Mouse (Mus musculus) layer of hippocampus, postnatal 36 days (tissue): Measurements from ENCODE around the gene Cenps. TPM values are rescaled to one million over a fixed set of nuclear protein-coding genes. Genes with fewer than 3 reads are reported as not detected.

Experiments used
- DNase-seq, 2 experiments: peaks; one replicate each; pipeline ENCODE4 v3.0.0; 2022
- total RNA-seq, 2 experiments: library from RNA; stranded (reverse); gene quantifications; 2 replicates each; pipeline ENCODE4 v1.2.3; 2021

Gene Cenps
- total RNA-seq, 2 experiments from 2014 or later, result 25.8 to 27.8 TPM

DNA sequence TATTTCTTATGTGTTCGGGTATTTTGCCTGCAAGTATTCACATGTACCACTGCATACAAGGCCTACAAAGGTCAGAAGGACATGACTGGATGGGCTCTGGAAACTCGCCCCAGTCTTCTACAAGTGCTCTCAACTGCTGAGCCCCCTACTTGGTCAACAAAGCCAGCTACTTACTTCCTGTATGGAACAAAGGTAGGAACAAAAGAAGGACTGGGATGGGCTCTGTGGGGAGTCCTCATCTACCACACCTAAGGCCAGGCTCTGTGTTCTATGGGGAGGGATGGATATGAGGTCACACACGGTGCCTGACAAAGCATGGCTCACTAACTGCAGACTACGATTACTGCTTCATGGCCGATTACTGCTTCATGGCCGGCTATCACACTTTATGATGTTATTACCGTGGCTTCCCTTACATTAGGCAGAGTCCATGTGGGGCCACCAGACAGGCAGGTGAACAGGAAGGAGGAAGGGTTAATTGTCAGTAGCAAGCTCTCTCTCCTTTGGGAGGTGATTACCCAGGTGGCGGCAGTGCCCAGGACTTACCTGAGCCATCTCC lies 20.1 kb upstream of the Cenps start:
- DNase-seq, result no peak

DNA sequence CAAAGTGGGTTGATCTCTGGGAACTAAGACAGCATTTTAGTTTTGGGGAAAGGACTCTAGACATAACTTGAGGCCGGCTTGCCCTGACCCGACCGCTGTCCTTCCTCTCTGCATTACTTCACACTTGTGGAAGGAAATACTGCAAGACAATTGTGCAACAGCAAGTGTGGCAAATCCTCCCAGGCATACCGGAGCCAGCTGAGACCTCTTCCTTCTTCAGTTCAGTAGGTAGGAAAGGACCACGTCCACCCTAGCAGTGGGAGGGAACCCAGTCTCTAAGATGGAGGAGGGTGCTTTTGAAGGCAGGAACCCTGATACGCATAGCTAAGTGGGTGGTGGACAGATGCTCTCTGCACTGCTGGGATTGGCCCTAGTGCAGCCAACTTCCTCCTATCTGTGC lies 18.3 kb upstream of the Cenps start:
- DNase-seq, result no peak

DNA sequence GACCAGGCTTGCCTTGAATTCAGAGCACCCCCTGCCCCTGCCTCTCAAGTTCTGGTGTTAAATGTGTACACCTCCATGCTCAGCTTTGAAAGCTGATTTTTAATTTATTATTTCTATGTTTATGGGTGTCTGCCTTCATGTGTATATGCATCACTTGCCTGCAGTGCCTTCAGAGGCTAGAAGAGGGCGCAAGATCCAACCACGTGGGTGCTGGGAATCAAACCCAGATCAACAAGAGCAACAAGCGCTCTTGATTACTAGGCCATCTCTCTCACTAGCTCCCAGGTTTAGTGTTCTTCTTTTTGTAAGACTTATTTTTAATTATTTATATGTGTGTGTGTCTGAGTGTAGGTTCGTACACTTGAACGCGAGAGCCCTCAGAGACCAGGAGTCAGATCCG lies 17.4 kb upstream of the Cenps start:
- DNase-seq, result no peak

DNA sequence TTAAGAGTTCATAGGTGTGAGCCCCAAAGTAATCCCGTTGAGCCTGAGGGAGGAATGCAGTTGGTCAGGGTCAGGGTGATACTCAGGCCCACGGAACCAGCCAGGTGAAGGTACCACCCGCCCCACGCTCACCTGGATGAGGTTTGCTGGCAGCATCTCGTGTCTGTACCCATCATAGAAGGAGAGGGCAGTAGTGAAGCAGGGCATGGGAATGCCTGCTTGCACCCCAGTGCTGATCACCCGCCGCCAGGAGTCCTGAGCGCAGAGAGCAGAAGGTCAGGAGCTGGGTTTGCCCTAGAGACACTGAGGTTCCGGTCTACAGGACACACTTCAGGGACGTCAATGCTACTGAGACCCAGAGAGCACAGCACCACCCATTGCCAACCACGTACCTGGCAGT lies 13.3 kb upstream of the Cenps start:
- DNase-seq, result no peak

GRCm38 (mm10) chr4:149150256-149150655 lies 12.8 kb upstream of the Cenps start:
- DNase-seq, result no peak

DNA sequence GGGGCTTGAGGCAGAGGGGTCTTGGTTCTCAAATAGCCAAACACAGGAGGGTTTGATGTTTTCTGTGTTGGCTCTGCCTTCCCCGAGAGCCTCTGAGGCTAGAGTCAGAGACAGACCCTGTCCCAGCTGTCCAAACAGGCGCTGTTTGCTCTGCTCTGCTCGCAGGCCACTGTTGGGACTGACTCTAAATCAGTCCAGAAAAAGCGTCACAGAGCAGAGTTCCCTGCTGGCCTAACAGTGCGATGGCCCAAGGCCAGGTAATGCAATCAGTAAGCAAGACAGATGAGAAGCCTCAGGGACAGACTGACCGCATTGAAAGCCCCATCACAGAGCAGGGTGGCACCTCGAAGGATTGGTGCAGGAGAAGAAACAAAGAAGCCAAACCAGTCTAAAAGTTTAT lies 12.2 kb upstream of the Cenps start:
- DNase-seq, result no peak

DNA sequence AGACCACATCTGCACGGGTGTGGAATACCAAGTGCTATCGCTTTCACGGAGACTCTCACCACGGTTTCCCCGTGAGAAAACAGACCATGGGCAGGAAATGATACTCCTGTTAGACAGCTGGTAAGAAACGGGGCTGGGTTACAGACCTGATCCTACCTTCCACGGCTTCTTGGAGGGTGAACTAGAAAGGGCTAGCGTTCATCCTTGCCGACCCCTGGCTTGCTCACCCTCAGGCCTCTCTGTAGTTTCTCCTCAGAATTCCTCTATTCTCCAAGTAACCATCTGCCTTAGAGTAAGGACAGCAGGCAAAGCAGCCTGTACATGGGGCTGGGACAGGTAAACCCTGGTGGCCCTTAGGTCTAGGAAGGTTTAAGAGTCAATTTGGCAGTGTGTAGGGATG lies 11.8 kb upstream of the Cenps start:
- no peak for DNase-seq

DNA sequence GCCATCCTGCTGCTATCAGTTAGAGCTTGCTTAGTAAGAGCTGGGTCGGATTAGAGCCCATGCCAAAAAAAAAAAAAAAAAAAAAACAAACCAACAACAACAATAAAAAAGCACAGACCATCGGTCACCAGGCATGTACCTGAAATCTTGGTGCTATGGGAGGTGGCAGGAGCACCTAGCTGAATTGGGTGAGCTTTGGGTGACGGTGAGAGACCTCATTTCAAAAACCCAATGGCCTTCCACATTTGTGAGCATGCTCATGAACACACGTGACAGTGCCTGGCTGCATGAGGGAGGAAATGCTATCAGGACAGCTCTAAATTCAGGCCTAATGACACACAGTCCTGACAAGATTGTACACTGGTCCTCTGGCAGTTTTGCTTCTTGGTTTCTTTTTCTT lies 10.7 kb upstream of the Cenps start:
- no peak for DNase-seq

DNA sequence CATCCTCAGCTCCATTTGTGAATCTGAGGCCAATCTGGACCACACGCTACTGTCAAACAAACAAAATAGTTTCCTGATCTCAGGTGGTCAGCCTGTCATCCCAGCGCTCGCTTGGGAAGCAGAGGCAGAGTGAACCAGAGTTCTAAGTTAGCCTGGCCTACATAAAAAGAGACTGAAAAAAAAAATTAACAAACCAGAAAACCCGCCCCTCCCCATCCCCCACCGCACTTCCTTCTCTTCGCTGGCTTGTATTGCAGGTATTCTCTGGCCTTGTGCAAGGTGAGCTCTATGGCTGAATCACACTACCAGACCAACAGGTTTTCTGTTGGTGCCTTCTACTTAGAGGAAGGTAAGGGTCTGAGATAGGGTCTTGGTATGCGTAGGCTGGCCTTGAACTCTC lies 10.1 kb upstream of the Cenps start:
- no peak for DNase-seq

DNA sequence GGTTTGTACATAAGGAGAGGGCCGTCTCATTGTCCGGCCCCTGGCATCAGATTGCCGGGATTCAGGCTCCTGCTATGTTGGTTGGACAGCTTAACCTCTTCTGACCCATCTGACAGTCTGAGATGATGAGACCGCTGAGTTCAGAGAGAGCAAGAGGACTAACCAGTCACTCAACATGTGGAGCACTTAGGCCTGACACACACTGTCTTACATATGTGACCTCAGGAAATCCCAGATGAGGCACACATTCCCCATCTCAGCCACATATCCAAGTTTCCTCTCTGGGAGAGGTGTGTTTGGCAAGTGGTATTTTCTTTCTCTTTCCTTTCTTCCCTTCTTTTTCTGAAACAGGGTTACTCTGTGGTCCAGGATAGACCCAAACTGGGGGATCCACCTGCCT lies 7.7 kb upstream of the Cenps start:
- DNase-seq, result no peak

DNA sequence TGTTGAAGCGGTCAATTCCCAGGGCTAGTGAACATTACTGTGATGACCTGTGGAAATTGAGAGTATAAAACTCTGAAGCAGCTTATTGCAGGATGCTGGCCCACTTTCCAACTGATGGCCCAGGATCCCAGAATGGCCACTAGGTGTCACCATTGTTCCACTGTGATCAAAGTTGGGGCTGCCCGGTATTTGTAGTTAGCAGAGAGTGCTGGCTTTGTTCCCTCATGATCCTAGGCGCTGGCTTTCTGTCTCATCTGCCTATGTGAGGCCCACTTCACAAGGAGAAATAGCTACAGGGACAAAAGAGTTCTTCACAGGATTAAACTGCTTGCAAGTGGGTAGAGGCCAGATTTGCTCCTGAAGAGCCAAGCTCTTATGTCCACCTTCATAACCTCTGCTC lies 7.0 kb upstream of the Cenps start:
- DNase-seq, result peak; percentile 76 to 81

DNA sequence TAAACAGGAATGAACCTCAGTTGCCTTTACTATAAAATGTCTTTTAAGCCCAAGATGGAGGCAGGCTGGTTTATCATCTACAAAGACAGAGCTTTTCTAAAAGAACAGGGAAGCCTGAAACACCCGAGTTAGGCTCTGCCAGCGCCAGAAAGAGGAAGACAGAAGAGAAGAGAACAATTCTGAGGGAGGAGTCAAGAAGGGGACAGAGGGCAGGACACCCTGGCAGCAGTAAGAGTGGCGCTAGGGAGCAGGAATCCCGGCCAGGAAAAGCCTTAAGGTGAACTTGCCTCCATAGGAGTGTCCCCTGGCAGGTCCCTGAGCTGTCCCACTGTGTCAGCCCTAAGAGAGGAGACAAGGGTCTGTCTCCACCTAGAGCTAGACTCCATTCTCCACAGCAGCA lies 6.2 kb upstream of the Cenps start:
- DNase-seq, result no peak

DNA sequence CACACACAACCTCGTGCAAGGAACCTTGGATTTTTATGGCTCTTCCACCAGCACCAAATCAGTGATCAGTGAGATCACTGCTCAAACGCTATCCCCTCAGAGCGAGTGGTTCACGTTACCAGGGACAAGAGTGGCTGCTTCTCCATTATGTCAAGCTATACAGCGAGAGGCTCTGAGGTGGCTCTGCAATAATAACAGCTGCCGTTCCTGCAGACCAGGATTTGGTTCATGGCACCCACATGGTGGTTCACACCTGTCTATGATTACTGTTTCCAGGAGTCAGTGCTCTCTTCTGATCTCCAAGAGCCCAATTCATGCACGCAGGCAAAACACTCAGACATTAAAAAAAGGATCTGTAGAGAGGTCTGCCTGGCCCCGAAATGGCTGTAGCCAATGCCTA lies 1.1 kb upstream of the Cenps start:
- no peak for DNase-seq

DNA sequence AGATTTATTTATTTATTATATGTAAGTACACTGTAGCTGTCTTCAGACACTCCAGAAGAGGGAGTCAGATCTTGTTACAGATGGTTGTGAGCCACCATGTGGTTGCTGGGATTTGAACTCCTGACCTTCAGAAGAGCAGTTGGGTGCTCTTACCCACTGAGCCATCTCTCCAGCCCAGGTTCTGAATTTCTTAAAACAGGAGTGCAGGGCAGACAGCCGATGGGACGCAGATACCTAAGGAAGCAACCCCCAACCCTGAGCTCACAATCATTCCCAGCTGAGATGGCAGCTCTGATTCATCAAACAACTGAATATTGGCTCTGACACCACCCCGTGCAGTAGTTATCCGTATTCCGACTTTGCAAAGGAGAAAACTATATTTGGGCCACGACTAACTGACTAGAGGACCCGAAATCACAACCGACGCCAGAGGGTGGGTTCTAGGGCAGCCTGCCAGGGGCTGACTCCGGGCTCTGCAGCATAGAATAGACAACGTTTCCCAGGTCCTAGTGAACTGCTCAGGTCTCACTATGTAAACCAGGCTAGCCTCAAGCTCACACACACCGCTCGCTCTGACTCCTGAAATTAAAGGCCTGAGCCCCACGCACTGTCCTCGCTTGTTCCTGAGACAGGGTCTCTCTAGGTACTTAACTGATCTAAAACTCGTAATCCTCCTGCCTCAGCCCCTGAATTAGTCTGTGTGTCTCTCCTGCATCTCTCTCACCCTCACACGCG lies 1.1 kb downstream of the Cenps start:
- DNase-seq, result no peak

- no peak for DNase-seq
Measured at GRCm38 (mm10) chr4:149133395-149133794, 4.0 kb downstream of the Cenps start.

DNA sequence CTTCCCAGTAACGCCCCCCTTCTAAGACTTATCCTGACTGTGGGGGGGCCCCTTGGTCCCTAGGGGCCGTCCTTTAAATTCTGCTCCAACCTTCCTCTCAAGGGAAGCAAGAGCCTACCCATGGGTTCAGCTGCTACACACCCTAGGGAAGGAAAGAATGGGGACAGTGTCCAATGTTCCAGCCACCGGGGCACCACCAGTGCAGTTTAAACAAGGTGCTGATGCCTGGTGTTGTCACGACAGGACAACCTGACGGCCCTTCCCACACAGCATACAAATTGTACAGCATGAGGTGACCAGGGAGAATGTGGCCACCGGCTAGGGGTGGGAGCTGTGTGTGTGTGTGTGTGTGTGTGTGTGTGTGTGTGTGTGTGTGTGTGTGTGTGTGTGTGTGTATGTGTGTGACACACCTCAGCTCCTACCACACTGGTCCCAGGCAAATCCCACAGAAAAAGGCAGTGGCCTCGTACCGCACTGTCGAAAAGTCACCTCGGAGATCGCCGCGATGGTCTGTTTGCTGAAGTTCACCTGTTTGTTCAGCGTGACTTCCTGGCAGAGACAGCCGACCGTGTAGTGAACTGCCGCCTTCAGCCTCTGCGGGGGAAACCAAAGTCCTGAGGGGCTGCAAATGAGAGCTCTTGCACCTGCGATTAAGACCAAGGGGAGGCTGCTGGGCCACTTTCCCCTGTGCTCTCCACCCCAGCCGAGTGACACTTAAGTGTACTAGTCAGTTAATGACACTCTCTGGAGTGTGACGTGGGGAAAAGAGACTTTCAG lies 5.5 kb downstream of the Cenps start:
- no peak for DNase-seq

DNA sequence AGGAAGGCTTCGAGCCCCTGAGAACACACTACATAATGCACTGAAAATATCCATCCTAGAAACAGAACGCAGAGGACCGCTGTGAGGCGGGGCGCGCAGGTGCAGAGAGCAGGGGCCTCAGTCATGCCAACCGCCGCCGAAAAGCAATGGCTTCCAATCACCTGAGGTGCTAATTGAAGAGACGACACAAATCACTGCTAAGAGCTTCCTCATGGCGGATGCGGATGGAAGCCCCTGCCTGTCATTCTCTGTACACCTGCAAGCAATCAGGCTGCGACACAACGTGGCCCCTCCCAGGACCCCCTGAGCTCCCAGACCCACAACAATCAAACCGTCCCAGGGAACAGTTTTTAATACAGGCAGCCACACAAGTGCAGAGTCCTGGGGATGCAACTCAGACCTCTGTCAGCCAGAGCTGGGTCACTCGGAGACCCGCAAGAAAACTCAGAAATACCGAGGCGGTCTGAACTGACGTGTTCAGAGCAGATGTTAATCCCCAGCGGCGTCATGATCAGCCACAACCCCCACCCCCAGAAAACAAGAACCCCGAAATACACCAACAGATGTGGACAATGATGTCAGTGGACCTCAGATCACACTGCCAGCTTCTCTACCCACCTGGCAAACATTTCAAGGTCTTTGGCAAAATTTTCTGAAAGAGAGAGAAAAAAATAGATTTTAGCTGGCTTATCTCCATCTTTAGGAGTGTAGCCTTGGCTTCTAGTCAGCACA lies 6.2 kb downstream of the Cenps start:
- no peak for DNase-seq

DNA sequence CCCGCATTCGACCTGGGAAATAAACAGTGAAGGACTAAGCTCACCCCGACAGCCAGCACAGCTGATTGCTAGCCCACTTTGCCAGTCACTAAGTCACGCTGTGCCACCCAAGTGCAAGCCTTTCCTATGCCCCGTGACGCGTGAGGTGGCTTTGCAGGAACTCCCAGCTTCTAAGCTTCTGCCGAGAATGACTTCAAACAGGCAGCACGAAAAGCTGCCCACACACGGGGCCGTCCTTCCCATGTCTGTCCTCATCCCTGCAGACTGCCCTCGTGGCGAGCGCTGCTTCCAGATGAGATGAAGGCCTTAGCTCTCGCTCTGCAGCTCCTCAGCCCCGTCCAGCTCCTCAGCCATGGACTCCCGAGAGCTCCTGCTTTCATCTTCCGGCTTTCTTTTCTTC lies 9.0 kb downstream of the Cenps start:
- no peak for DNase-seq

GRCm38 (mm10) chr4:149126663-149127062 lies 10.8 kb downstream of the Cenps start, which contains the start of gene Cort:
Cort (minus strand) TSS chr4:149126763.
- DNase-seq, result no peak

DNA sequence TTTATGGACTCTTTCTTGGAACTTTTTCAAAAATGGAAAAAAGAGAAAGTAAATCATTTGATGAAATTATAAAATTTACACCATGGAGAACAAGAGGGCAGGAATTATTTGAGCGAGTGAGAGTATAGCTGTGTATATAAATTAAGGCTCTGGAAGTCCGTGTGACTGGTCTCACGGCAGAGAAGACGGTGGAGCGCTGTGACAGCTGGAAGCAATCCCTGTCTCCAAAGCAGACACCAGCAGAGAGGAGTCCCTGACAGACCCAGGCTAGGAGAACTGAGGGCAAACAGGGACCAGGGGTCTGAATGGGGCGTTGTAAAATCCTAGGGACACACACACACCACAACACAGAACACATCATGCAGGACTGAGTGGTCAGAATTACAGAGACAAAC lies 11.3 kb downstream of the Cenps start:
- DNase-seq, result no peak

DNA sequence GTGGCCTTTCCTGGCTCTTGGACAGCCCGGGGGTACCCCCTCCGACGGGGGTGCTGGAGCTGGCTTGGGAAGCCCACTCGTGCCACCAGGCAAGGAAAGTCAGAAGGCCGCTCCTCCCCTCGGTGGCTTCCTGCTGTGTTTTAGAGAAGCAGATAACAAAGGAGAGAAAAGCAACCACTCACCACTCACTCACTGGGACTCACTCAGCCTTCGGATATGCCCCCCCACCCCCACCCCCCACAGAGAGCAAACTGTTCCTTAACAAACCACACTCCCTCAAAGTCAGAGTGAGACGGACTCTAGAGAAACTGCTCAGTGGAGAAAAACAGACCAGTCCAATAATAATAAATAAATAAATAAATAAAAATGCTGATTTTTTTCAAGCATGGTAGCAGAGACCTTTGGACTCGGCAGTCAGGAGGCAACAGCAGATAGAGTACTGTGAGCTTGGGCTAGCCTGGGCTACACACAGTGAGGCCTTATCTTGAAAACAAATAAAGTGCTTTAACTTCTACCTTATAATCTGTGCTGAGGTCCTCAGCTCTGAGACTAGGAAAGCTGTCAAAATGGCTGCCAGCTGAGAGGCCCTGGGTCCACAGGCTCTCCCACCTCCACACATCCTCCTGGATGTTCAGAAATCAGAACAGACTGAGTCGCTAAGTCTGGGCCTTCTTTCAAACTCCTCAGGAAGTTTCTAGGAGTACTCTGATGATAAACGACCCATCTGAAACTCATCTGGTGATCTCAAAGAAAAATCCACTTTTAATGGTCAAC lies 11.9 kb downstream of the Cenps start:
- no peak for DNase-seq

DNA sequence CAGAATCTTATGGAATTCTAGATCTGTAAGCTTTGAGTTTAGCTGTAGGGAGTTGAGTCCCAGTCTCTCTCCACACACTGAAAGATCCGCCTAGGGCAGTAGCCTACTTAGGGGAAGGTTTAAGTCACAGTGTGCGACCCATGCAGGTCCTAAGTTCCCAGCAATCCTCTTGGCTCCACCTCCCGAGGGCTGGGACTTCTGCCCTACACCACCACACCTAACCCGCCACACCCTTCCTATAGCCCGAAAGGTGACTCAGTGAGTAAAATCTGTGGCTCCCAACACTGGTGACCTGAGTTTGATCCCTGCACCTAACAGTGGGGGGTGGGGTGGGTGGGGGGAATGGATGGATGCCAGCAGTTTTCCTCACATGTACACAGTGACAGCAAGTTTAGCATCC lies 14.0 kb downstream of the Cenps start:
- DNase-seq, result no peak
